In the genomic region with DNA sequence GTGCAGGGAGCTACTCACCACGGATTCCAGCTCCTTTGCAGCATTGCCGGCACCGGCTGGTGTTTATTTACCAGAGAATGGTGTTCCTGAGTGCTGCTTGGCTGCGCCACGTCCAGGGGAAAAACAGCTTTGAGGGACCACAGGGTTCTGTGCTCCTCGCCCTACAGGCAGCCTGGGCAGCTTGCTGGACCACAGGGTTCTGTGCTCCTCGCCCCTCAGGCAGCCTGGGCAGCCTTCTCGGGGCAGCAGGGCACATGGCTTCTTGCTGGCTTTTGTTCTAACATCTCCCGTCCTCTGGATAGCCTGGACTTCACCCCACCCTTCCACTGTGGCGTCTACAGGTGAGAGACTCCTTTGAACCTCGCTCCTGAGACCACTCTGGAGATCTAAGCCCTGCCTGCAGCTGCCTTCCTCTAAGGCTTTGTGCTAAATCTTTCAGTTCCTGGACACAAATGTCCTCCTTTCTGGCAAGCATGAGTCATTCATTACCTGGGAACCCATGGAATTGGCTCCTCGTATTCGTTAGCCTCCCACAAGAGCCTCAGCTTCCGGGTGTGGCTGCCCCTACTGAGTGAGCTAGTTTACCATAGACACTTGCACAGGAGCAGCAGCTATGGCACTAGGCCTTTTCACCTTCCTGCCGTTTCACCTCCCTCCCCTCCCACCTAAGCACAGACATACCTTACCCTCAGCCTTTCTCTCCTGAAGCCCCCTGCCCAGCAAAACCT, we compare ENCODE assay signal across 22 mouse cellular contexts. TPM values are rescaled to one million over a fixed set of nuclear protein-coding genes. Genes with fewer than 3 reads are reported as not detected.
DNase-seq lines count a peak whose midpoint lies in the region; ATAC-seq and TF ChIP-seq lines count a peak whose summit lies in the region.
"Had no signal": no experiment of that assay in that cellular context is flagged by ENCODE, and none has a peak within 500 bp of the region (broad histone marks: within the 10 kb centered on the region; RNA-seq: fewer than 3 reads in every experiment).

No protein-coding gene starts in this region.

- no peak overlapping the region for H3K9ac ChIP-seq in intestine, embryonic 15.5 days
- H3K9ac ChIP-seq in intestine, postnatal 0 days (ENCODE audit: low read depth, low read length) = no peak overlapping the region
- H3K9ac ChIP-seq: embryonic facial prominence, embryonic 13.5 days; heart, embryonic 13.5 days; limb, embryonic 12.5 days; liver, embryonic 14.5 days had no signal

- WGBS in intestine, embryonic 15.5 days = 50% methylated on average over 15 of the region's 15 CpGs
- 35% methylated on average over 15 of the region's 15 CpGs for WGBS in intestine, postnatal 0 days
- 64% methylated on average over 15 of the region's 15 CpGs for WGBS in embryonic facial prominence, embryonic 10.5 days
- 68% methylated on average over 15 of the region's 15 CpGs for WGBS in limb, embryonic 10.5 days

- H3K4me3 ChIP-seq in intestine, embryonic 15.5 days (replicated peaks) = no peak overlapping the region
- no peak overlapping the region for H3K4me3 ChIP-seq in intestine, postnatal 0 days (ENCODE audit: low read depth, low read length)
- no peak overlapping the region for H3K4me3 ChIP-seq in embryonic facial prominence, embryonic 10.5 days
- H3K4me3 ChIP-seq in limb, embryonic 10.5 days = no peak overlapping the region
- H3K4me3 ChIP-seq: embryonic facial prominence, embryonic 13.5 days; heart, embryonic 13.5 days; left cerebral cortex, adult 2 months; limb, embryonic 12.5 days; myocyte had no signal

- no peaks in the 10 kb centered on the region for H3K9me3 ChIP-seq in intestine, embryonic 15.5 days
- no peaks in the 10 kb centered on the region for H3K9me3 ChIP-seq in intestine, postnatal 0 days (ENCODE audit: control insufficient read depth)
- no peaks in the 10 kb centered on the region for H3K9me3 ChIP-seq in embryonic facial prominence, embryonic 10.5 days
- no peaks in the 10 kb centered on the region for H3K9me3 ChIP-seq in limb, embryonic 10.5 days (replicated peaks)
- H3K9me3 ChIP-seq: embryonic facial prominence, embryonic 13.5 days; heart, embryonic 13.5 days; limb, embryonic 12.5 days had no signal

- H3K27me3 ChIP-seq in intestine, embryonic 15.5 days (replicated peaks) = no peaks in the 10 kb centered on the region
- no peaks in the 10 kb centered on the region for H3K27me3 ChIP-seq in intestine, postnatal 0 days (replicated peaks; ENCODE audit: control insufficient read depth, insufficient read depth, low read length)
- peaks cover 11% of the 10 kb centered on the region; the same call in 1 of the 2 replicates for H3K27me3 ChIP-seq in embryonic facial prominence, embryonic 10.5 days (replicated peaks; ENCODE audit: low read depth, poor library complexity, severe bottlenecking)
- peaks cover 19% of the 10 kb centered on the region for H3K27me3 ChIP-seq in limb, embryonic 10.5 days (ENCODE audit: low read depth, poor library complexity, severe bottlenecking)
- H3K27me3 ChIP-seq: embryonic facial prominence, embryonic 13.5 days; limb, embryonic 12.5 days had no signal

- H3K4me2 ChIP-seq in intestine, embryonic 15.5 days (replicated peaks) = no peak overlapping the region
- H3K4me2 ChIP-seq in intestine, postnatal 0 days (replicated peaks; ENCODE audit: low read depth) = no peak overlapping the region
- H3K4me2 ChIP-seq: embryonic facial prominence, embryonic 13.5 days; heart, embryonic 13.5 days; limb, embryonic 12.5 days had no signal

- TF ChIP-seq CTCF in intestine, postnatal 0 days (IDR thresholded peaks at IDR 0.05; ENCODE audit: low read depth) = no peak

- H3K36me3 ChIP-seq in intestine, embryonic 15.5 days = no peaks in the 10 kb centered on the region
- no peaks in the 10 kb centered on the region for H3K36me3 ChIP-seq in intestine, postnatal 0 days (ENCODE audit: control insufficient read depth, insufficient read depth)
- H3K36me3 ChIP-seq in embryonic facial prominence, embryonic 10.5 days (replicated peaks) = no peaks in the 10 kb centered on the region
- H3K36me3 ChIP-seq in limb, embryonic 10.5 days = no peaks in the 10 kb centered on the region
- H3K36me3 ChIP-seq: embryonic facial prominence, embryonic 13.5 days; heart, embryonic 13.5 days; limb, embryonic 12.5 days had no signal

- DNase-seq in cerebellum, adult 9-11 months = peak; percentile 59
- no peak for DNase-seq in cerebellum, adult 11 months
- no peak for DNase-seq in embryonic facial prominence, embryonic 10.5 days (ENCODE audit: low spot score)
- no peak for DNase-seq in limb, embryonic 10.5 days (ENCODE audit: low spot score)
- DNase-seq in spleen, postnatal 4 days (ENCODE audit: low spot score in 2 of 2) = no peak
- DNase-seq in embryo, embryonic 10 days (ENCODE audit: low spot score) = no peak
- DNase-seq: adrenal gland, adult 8-10 months; heart, adult 11 months; heart, postnatal 36 days; kidney, adult 11 months; kidney, postnatal 25 days; right cerebral cortex, postnatal 4 days; thymus, adult 2 months had no signal

- ATAC-seq in intestine, embryonic 15.5 days = peak; percentile 47
- no peak; the same call in 1 of the 2 replicates for ATAC-seq in intestine, postnatal 0 days

- peaks cover 13% of the 10 kb centered on the region; the same call in 1 of the 2 replicates for H3K4me1 ChIP-seq in intestine, embryonic 15.5 days (replicated peaks)
- H3K4me1 ChIP-seq in intestine, postnatal 0 days (replicated peaks; ENCODE audit: control insufficient read depth, insufficient read depth, low read length) = no peaks in the 10 kb centered on the region
- peaks cover 41% of the 10 kb centered on the region for H3K4me1 ChIP-seq in embryonic facial prominence, embryonic 10.5 days
- H3K4me1 ChIP-seq in limb, embryonic 10.5 days = peaks cover 19% of the 10 kb centered on the region

- H3K27ac ChIP-seq in intestine, embryonic 15.5 days = no peak overlapping the region
- no peak overlapping the region for H3K27ac ChIP-seq in intestine, postnatal 0 days (ENCODE audit: low read depth, low read length)
- H3K27ac ChIP-seq in embryonic facial prominence, embryonic 10.5 days (replicated peaks) = peak overlapping the region; percentile 63
- H3K27ac ChIP-seq in limb, embryonic 10.5 days = peak overlapping the region; percentile 42
- H3K27ac ChIP-seq: embryonic facial prominence, embryonic 13.5 days; heart, embryonic 13.5 days; left cerebral cortex, adult 2 months; limb, embryonic 12.5 days; liver, embryonic 14.5 days had no signal

RNA-seq across cellular contexts. Expression of a gene that starts 4.0 kb away (rescaled TPM):
- polyA plus RNA-seq in intestine, embryonic 15.5 days (2015; fragmentation: Nextera tagmentation; extraction: Ambion mirVana) = 0.21 and 0.51 TPM in 2 replicates
- polyA plus RNA-seq in intestine, postnatal 0 days (2015; fragmentation: Nextera tagmentation; extraction: Ambion mirVana) = not detected in 2 replicates
- 0.18 TPM in 1 of 2 replicates, not detected in the other for polyA plus RNA-seq in embryonic facial prominence, embryonic 10.5 days (2016; fragmentation: Nextera tagmentation; extraction: Ambion mirVana)
- not detected in 2 replicates for polyA plus RNA-seq in limb, embryonic 10.5 days (2016; fragmentation: Nextera tagmentation; extraction: Ambion mirVana)
- polyA plus RNA-seq: embryonic facial prominence, embryonic 13.5 days; heart, embryonic 13.5 days; limb, embryonic 12.5 days; liver, embryonic 14.5 days; thymus, adult 2 months; urinary bladder, adult 2 months had no signal

RNA-seq across cellular contexts. Expression of a gene that starts 7.0 kb away (rescaled TPM):
- 1.4 and 1.5 TPM in 2 replicates for polyA plus RNA-seq in intestine, embryonic 15.5 days (2015; fragmentation: Nextera tagmentation; extraction: Ambion mirVana)
- 0.14 and 0.20 TPM in 2 replicates for polyA plus RNA-seq in intestine, postnatal 0 days (2015; fragmentation: Nextera tagmentation; extraction: Ambion mirVana)
- polyA plus RNA-seq in embryonic facial prominence, embryonic 10.5 days (2016; fragmentation: Nextera tagmentation; extraction: Ambion mirVana) = 10.0 and 17.0 TPM in 2 replicates
- polyA plus RNA-seq in limb, embryonic 10.5 days (2016; fragmentation: Nextera tagmentation; extraction: Ambion mirVana) = 0.14 TPM in 1 of 2 replicates, not detected in the other
- polyA plus RNA-seq: heart, embryonic 13.5 days; liver, embryonic 14.5 days had no signal

RNA-seq across cellular contexts. Expression of a gene that starts 37.5 kb away (rescaled TPM):
- 0.33 and 0.45 TPM in 2 replicates for polyA plus RNA-seq in intestine, embryonic 15.5 days (2015; fragmentation: Nextera tagmentation; extraction: Ambion mirVana)
- polyA plus RNA-seq in intestine, postnatal 0 days (2015; fragmentation: Nextera tagmentation; extraction: Ambion mirVana) = 0.21 and 0.67 TPM in 2 replicates
- polyA plus RNA-seq in embryonic facial prominence, embryonic 10.5 days (2016; fragmentation: Nextera tagmentation; extraction: Ambion mirVana) = 1.3 and 2.0 TPM in 2 replicates
- 0.13 TPM in 1 of 2 replicates, not detected in the other for polyA plus RNA-seq in limb, embryonic 10.5 days (2016; fragmentation: Nextera tagmentation; extraction: Ambion mirVana)
- polyA plus RNA-seq: limb, embryonic 12.5 days had no signal

RNA-seq across cellular contexts. Expression of a gene that starts 48.2 kb away (rescaled TPM):
- polyA plus RNA-seq in intestine, embryonic 15.5 days (2015; fragmentation: Nextera tagmentation; extraction: Ambion mirVana) = 15.5 and 16.0 TPM in 2 replicates
- 2.3 and 2.8 TPM in 2 replicates for polyA plus RNA-seq in intestine, postnatal 0 days (2015; fragmentation: Nextera tagmentation; extraction: Ambion mirVana)
- 62.2 and 62.5 TPM in 2 replicates for polyA plus RNA-seq in embryonic facial prominence, embryonic 10.5 days (2016; fragmentation: Nextera tagmentation; extraction: Ambion mirVana)
- 40.7 and 50.1 TPM in 2 replicates for polyA plus RNA-seq in limb, embryonic 10.5 days (2016; fragmentation: Nextera tagmentation; extraction: Ambion mirVana)

Comparison
In these comparisons a context has a peak if more than half of its experiments do, and no peak if none do; other contexts are left out.
1. H3K27ac ChIP-seq: peak in embryonic facial prominence, embryonic 10.5 days (single experiment) and limb, embryonic 10.5 days (single experiment); none in intestine, embryonic 15.5 days (single experiment) and intestine, postnatal 0 days (single experiment).